In genomic region chr9:107554319-107554825, GRCm38 (mm10) we compare ENCODE assay signal across 8 mouse cellular contexts. TPM values are rescaled to one million over a fixed set of nuclear protein-coding genes. Genes with fewer than 3 reads are reported as not detected.
DNase-seq lines count a peak whose midpoint lies in the region; ATAC-seq and TF ChIP-seq lines count a peak whose summit lies in the region.

No protein-coding gene starts in this region.

- DNase-seq in CD8-positive naive resting alpha-beta T cell, adult 2 months (ENCODE audit: low read depth in 2 of 2, low spot score in 2 of 2): peak; percentile 94 to 95
- peak; percentile 94 for DNase-seq in c-Kit-positive CD71-negative TER-119-negative erythroid progenitor cells, embryonic 14.5 days (ENCODE audit: low read depth)
- peak; percentile 98 for DNase-seq in forebrain, embryonic 10.5 days (ENCODE audit: extremely low spot score, low spot score)
- DNase-seq in kidney, postnatal 4 days: peak; percentile 96 to 98

- H3K27ac ChIP-seq in forebrain, embryonic 10.5 days: peak overlapping the region; percentile 96
- peak overlapping the region; percentile 98 for H3K27ac ChIP-seq in heart, embryonic 16.5 days (ENCODE audit: low read length)
- peak overlapping the region; percentile 94 for H3K27ac ChIP-seq in liver, embryonic 16.5 days (ENCODE audit: low read length)
- H3K27ac ChIP-seq in neural tube, embryonic 13.5 days (replicated peaks): peak overlapping the region; percentile 93
- peak overlapping the region; percentile 93 for H3K27ac ChIP-seq in testis, adult 2 months (ENCODE audit: control insufficient read depth, insufficient read depth, low read depth, low read length)

- peak; percentile 99 for TF ChIP-seq POLR2A in testis, adult 2 months (IDR thresholded peaks at IDR 0.05; ENCODE audit: control insufficient read depth, low read depth, low read length)

- TF ChIP-seq CTCF in testis, adult 2 months (IDR thresholded peaks at IDR 0.05; ENCODE audit: control insufficient read depth, insufficient read depth, insufficient replicate concordance, low read depth, low read length): no peak

- ATAC-seq in heart, embryonic 16.5 days (replicated peaks; ENCODE audit: extremely low read depth, insufficient read depth, low FRiP score): peak; percentile 91
- peak; percentile 88 for ATAC-seq in liver, embryonic 16.5 days (ENCODE audit: low read depth)
- peak; percentile 95 for ATAC-seq in neural tube, embryonic 13.5 days (ENCODE audit: low read depth)

- peak overlapping the region; percentile 91 for H3K4me2 ChIP-seq in heart, embryonic 16.5 days (ENCODE audit: low read depth, low read length)
- H3K4me2 ChIP-seq in liver, embryonic 16.5 days (ENCODE audit: low read depth, low read length): peak overlapping the region; percentile 93
- peak overlapping the region; percentile 97 for H3K4me2 ChIP-seq in neural tube, embryonic 13.5 days

- peak overlapping the region; percentile 88 for H3K4me3 ChIP-seq in forebrain, embryonic 10.5 days
- peak overlapping the region; percentile 70 for H3K4me3 ChIP-seq in heart, embryonic 16.5 days (ENCODE audit: low read length)
- peak overlapping the region; percentile 80 for H3K4me3 ChIP-seq in liver, embryonic 16.5 days (ENCODE audit: low read depth, low read length)
- peak overlapping the region; percentile 80 for H3K4me3 ChIP-seq in neural tube, embryonic 13.5 days
- H3K4me3 ChIP-seq in testis, adult 2 months (ENCODE audit: control insufficient read depth, low read depth, low read length): peak overlapping the region; percentile 88

- H3K27me3 ChIP-seq in forebrain, embryonic 10.5 days (ENCODE audit: poor library complexity, severe bottlenecking): peaks cover 39% of the 10 kb centered on the region
- peaks cover 8% of the 10 kb centered on the region for H3K27me3 ChIP-seq in heart, embryonic 16.5 days (ENCODE audit: control insufficient read depth, insufficient read depth, low read length)
- peaks cover 18% of the 10 kb centered on the region; the same call in 1 of the 2 replicates for H3K27me3 ChIP-seq in liver, embryonic 16.5 days (ENCODE audit: control insufficient read depth, insufficient read depth, low read depth, low read length)
- peaks cover 38% of the 10 kb centered on the region for H3K27me3 ChIP-seq in neural tube, embryonic 13.5 days
- no peaks in the 10 kb centered on the region for H3K27me3 ChIP-seq in testis, adult 2 months (ENCODE audit: control insufficient read depth, insufficient read depth, low read length)

- H3K4me1 ChIP-seq in forebrain, embryonic 10.5 days: peaks cover 73% of the 10 kb centered on the region
- H3K4me1 ChIP-seq in heart, embryonic 16.5 days (ENCODE audit: control insufficient read depth, insufficient read depth, low read length): peaks cover 29% of the 10 kb centered on the region
- H3K4me1 ChIP-seq in liver, embryonic 16.5 days (ENCODE audit: control insufficient read depth, low read depth, low read length): peaks cover 46% of the 10 kb centered on the region
- peaks cover 54% of the 10 kb centered on the region for H3K4me1 ChIP-seq in neural tube, embryonic 13.5 days (replicated peaks)
- H3K4me1 ChIP-seq in testis, adult 2 months (ENCODE audit: control insufficient read depth, insufficient read depth, low read length): peaks cover 10% of the 10 kb centered on the region

- peaks cover 34% of the 10 kb centered on the region for H3K36me3 ChIP-seq in forebrain, embryonic 10.5 days (replicated peaks)
- H3K36me3 ChIP-seq in heart, embryonic 16.5 days (ENCODE audit: control insufficient read depth, insufficient read depth): peaks cover 22% of the 10 kb centered on the region
- peaks cover 19% of the 10 kb centered on the region for H3K36me3 ChIP-seq in liver, embryonic 16.5 days (ENCODE audit: control insufficient read depth, insufficient read depth)
- peaks cover 25% of the 10 kb centered on the region for H3K36me3 ChIP-seq in neural tube, embryonic 13.5 days
- H3K36me3 ChIP-seq in testis, adult 2 months (ENCODE audit: control insufficient read depth, insufficient read depth, low read length): no peaks in the 10 kb centered on the region; the same call in 1 of the 2 replicates

- H3K9ac ChIP-seq in heart, embryonic 16.5 days (ENCODE audit: low read length): peak overlapping the region; percentile 96
- H3K9ac ChIP-seq in liver, embryonic 16.5 days (ENCODE audit: low read depth, low read length): peak overlapping the region; percentile 94
- peak overlapping the region; percentile 85 for H3K9ac ChIP-seq in neural tube, embryonic 13.5 days

- WGBS in forebrain, embryonic 10.5 days: under 1% methylated on average over 53 of the region's 53 CpGs
- WGBS in heart, embryonic 16.5 days: under 1% methylated on average over 53 of the region's 53 CpGs
- WGBS in liver, embryonic 16.5 days (ENCODE audit: insufficient replicate concordance): under 1% methylated on average over 53 of the region's 53 CpGs
- WGBS in neural tube, embryonic 13.5 days: under 1% methylated on average over 53 of the region's 53 CpGs

- no peaks in the 10 kb centered on the region for H3K9me3 ChIP-seq in forebrain, embryonic 10.5 days
- H3K9me3 ChIP-seq in heart, embryonic 16.5 days (replicated peaks; ENCODE audit: control insufficient read depth, low read length): no peaks in the 10 kb centered on the region
- H3K9me3 ChIP-seq in liver, embryonic 16.5 days (replicated peaks; ENCODE audit: control insufficient read depth, low read length): no peaks in the 10 kb centered on the region
- no peaks in the 10 kb centered on the region for H3K9me3 ChIP-seq in neural tube, embryonic 13.5 days

RNA-seq across cellular contexts. Expression of gene Rassf1, which starts 3.0 kb away (rescaled TPM):
- polyA plus RNA-seq in forebrain, embryonic 10.5 days (2016; fragmentation: Nextera tagmentation; extraction: Ambion mirVana): 57.4 and 59.6 TPM in 2 replicates
- polyA plus RNA-seq in heart, embryonic 16.5 days (2015; fragmentation: Nextera tagmentation; extraction: Ambion mirVana): 54.0 and 55.3 TPM in 2 replicates
- polyA plus RNA-seq in liver, embryonic 16.5 days (2015; fragmentation: Nextera tagmentation; extraction: Ambion mirVana): 15.9 and 16.5 TPM in 2 replicates
- polyA plus RNA-seq in neural tube, embryonic 13.5 days (2015; fragmentation: Nextera tagmentation; extraction: Ambion mirVana): 35.4 and 39.0 TPM in 2 replicates
- 62.8 and 63.4 TPM in 2 replicates for polyA plus RNA-seq in testis, adult 2 months (2012; rRNA removed)

RNA-seq across cellular contexts. Expression of gene Zmynd10, which starts 7.3 kb away (rescaled TPM):
- polyA plus RNA-seq in forebrain, embryonic 10.5 days (2016; fragmentation: Nextera tagmentation; extraction: Ambion mirVana): 0.74 and 1.4 TPM in 2 replicates
- polyA plus RNA-seq in heart, embryonic 16.5 days (2015; fragmentation: Nextera tagmentation; extraction: Ambion mirVana): 1.7 and 2.5 TPM in 2 replicates
- 1.7 and 2.4 TPM in 2 replicates for polyA plus RNA-seq in liver, embryonic 16.5 days (2015; fragmentation: Nextera tagmentation; extraction: Ambion mirVana)
- 1.2 and 1.3 TPM in 2 replicates for polyA plus RNA-seq in neural tube, embryonic 13.5 days (2015; fragmentation: Nextera tagmentation; extraction: Ambion mirVana)
- 245 and 272 TPM in 2 replicates for polyA plus RNA-seq in testis, adult 2 months (2012; rRNA removed)

RNA-seq across cellular contexts. Expression of gene Tusc2, which starts 8.7 kb away (rescaled TPM):
- polyA plus RNA-seq in forebrain, embryonic 10.5 days (2016; fragmentation: Nextera tagmentation; extraction: Ambion mirVana): 73.3 and 74.1 TPM in 2 replicates
- 44.3 and 44.7 TPM in 2 replicates for polyA plus RNA-seq in heart, embryonic 16.5 days (2015; fragmentation: Nextera tagmentation; extraction: Ambion mirVana)
- polyA plus RNA-seq in liver, embryonic 16.5 days (2015; fragmentation: Nextera tagmentation; extraction: Ambion mirVana): 29.1 and 29.4 TPM in 2 replicates
- polyA plus RNA-seq in neural tube, embryonic 13.5 days (2015; fragmentation: Nextera tagmentation; extraction: Ambion mirVana): 95.3 and 114 TPM in 2 replicates
- polyA plus RNA-seq in testis, adult 2 months (2012; rRNA removed): 28.4 and 31.7 TPM in 2 replicates

RNA-seq across cellular contexts. Expression of gene Nprl2, which starts 12.3 kb away (rescaled TPM):
- 36.7 and 37.3 TPM in 2 replicates for polyA plus RNA-seq in forebrain, embryonic 10.5 days (2016; fragmentation: Nextera tagmentation; extraction: Ambion mirVana)
- 32.4 and 33.3 TPM in 2 replicates for polyA plus RNA-seq in heart, embryonic 16.5 days (2015; fragmentation: Nextera tagmentation; extraction: Ambion mirVana)
- polyA plus RNA-seq in liver, embryonic 16.5 days (2015; fragmentation: Nextera tagmentation; extraction: Ambion mirVana): 12.1 and 12.5 TPM in 2 replicates
- 66.7 and 73.7 TPM in 2 replicates for polyA plus RNA-seq in neural tube, embryonic 13.5 days (2015; fragmentation: Nextera tagmentation; extraction: Ambion mirVana)
- polyA plus RNA-seq in testis, adult 2 months (2012; rRNA removed): 34.7 and 40.3 TPM in 2 replicates

RNA-seq across cellular contexts. Expression of gene Cyb561d2, which starts 12.4 kb away (rescaled TPM):
- polyA plus RNA-seq in forebrain, embryonic 10.5 days (2016; fragmentation: Nextera tagmentation; extraction: Ambion mirVana): 20.4 and 21.0 TPM in 2 replicates
- polyA plus RNA-seq in heart, embryonic 16.5 days (2015; fragmentation: Nextera tagmentation; extraction: Ambion mirVana): 17.7 and 18.5 TPM in 2 replicates
- 10.6 and 11.2 TPM in 2 replicates for polyA plus RNA-seq in liver, embryonic 16.5 days (2015; fragmentation: Nextera tagmentation; extraction: Ambion mirVana)
- 33.0 and 40.1 TPM in 2 replicates for polyA plus RNA-seq in neural tube, embryonic 13.5 days (2015; fragmentation: Nextera tagmentation; extraction: Ambion mirVana)
- 28.3 and 29.4 TPM in 2 replicates for polyA plus RNA-seq in testis, adult 2 months (2012; rRNA removed)

Comparison
In these comparisons a context has a peak if more than half of its experiments do, and no peak if none do; other contexts are left out.
1. Peak in every context shown above with its lines: DNase-seq, ATAC-seq, H3K4me3 ChIP-seq and H3K27ac ChIP-seq.
2. RNA of gene Zmynd10, which starts 7.3 kb away (polyA plus RNA-seq): 245 to 272 TPM in testis, adult 2 months; 1.7 to 2.4 TPM in liver, embryonic 16.5 days, 1.7 to 2.5 TPM in heart, embryonic 16.5 days, 0.74 to 1.4 TPM in forebrain, embryonic 10.5 days and 1.2 to 1.3 TPM in neural tube, embryonic 13.5 days; every median in the first group is over 10 times any median in the second.